Mouse (Mus musculus): ENCODE data around the gene Itgb4.

- TF ChIP-seq CEBPB (IDR thresholded peaks at IDR 0.05; ENCODE audit: insufficient read depth, poor library complexity, severe bottlenecking) (no peak), POLR2A (IDR thresholded peaks at IDR 0.05; ENCODE audit: insufficient read length, low read depth) (no peak), MYOG (IDR thresholded peaks at IDR 0.05; ENCODE audit: control insufficient read depth in 1 of 3, insufficient read depth in 1 of 3, insufficient read length in 2 of 3, low read depth in 2 of 3) (no peak), MYOD1 (IDR thresholded peaks at IDR 0.05; ENCODE audit: control insufficient read depth in 1 of 3, insufficient read length in 2 of 3, low read depth in 2 of 3) (no peak), POLR2AphosphoS2 (IDR thresholded peaks at IDR 0.05; ENCODE audit: insufficient read length, low read depth) (no peak), USF1 (IDR thresholded peaks at IDR 0.05; ENCODE audit: low read depth) (no peak), TCF3 (IDR thresholded peaks at IDR 0.05; ENCODE audit: insufficient read length, low read depth) (no peak), E2F4 (IDR thresholded peaks at IDR 0.05; ENCODE audit: insufficient read depth) (no peak), TCF12 (IDR thresholded peaks at IDR 0.05; ENCODE audit: insufficient read depth, poor library complexity, severe bottlenecking) (no peak), MAX (IDR thresholded peaks at IDR 0.05; ENCODE audit: low read depth) (no peak), REST (IDR thresholded peaks at IDR 0.05; ENCODE audit: insufficient read depth, insufficient read length) (no peak), SRF (IDR thresholded peaks at IDR 0.05; ENCODE audit: control insufficient read depth, insufficient read length, low read depth) (no peak)
Measured at GRCm38 (mm10) chr11:115975544-115975943, 1.0 kb downstream of the Itgb4 start.

Measured in myocyte (in vitro differentiated cells).